Mouse (Mus musculus) kidney, adult 2 months (tissue): Measurements from ENCODE around the gene Oas1d. TPM values are rescaled to one million over a fixed set of nuclear protein-coding genes. Genes with fewer than 3 reads are reported as not detected.
"Not testable (repeated sequence)": the region's sequence is repeated elsewhere in the genome, so short reads cannot be mapped to it uniquely, and the experiment has no call there.

Source experiments
- DNase-seq: peaks from one replicate; pipeline ENCODE4 v3.0.0; 2021
- H3K27ac ChIP-seq: fragments of 200-500 bp; 2 replicates; pipeline ENCODE4 v1.5.1; 2012; ENCODE audit warnings: low read depth, low read length, control low read depth, inconsistent platforms; ENCODE audit not compliant: insufficient read depth
- H3K27me3 ChIP-seq: fragments of 200-500 bp; replicated peaks from 2 replicates; pipeline ENCODE4 v1.6.1; 2012; ENCODE audit warnings: mild to moderate bottlenecking, moderate library complexity, low read length, inconsistent platforms; ENCODE audit not compliant: control insufficient read depth, insufficient read depth
- H3K36me3 ChIP-seq: fragments of 200-500 bp; 2 replicates; pipeline ENCODE4 v1.6.1; 2012; ENCODE audit warnings: mild to moderate bottlenecking, moderate library complexity, low read length, inconsistent platforms; ENCODE audit not compliant: control insufficient read depth, insufficient read depth
- H3K4me1 ChIP-seq: fragments of 200-500 bp; 2 replicates; pipeline ENCODE4 v1.6.1; 2011; ENCODE audit warnings: low read length; ENCODE audit not compliant: control insufficient read depth, insufficient read depth
- H3K4me3 ChIP-seq: fragments of 200-500 bp; 2 replicates; pipeline ENCODE4 v1.5.1; 2011; ENCODE audit warnings: mild to moderate bottlenecking, low read depth, low read length, control low read depth; ENCODE audit not compliant: insufficient read depth
- CTCF ChIP-seq: fragments of 200-500 bp; conservative IDR thresholded peaks from 2 replicates; pipeline ENCODE4 v1.5.1; 2011; ENCODE audit warnings: low read depth, mild to moderate bottlenecking, control low read depth, low read length, moderate library complexity, mixed read lengths; ENCODE audit not compliant: insufficient read depth, insufficient read length
- POLR2A ChIP-seq: fragments of 200-500 bp; IDR thresholded peaks from one replicate; pipeline ENCODE4 v1.6.1; 2011; ENCODE audit warnings: low read depth, low read length, control low read depth
- WGBS: fragments of 180-500 bp; shearing (Covaris S2); methylation state at CpG from one replicate; pipeline ENCODE4 v1.1.7; 2018; 5-methylcytosine and 5-hydroxymethylcytosine counted together
- polyA plus RNA-seq: library from polyadenylated mRNA; depleted of rRNA; stranded (reverse); fragments of >200 nt; gene quantifications from 2 replicates; pipeline ENCODE4 v1.2.3, GENCODE M21; 2012

Gene Oas1d
- polyA plus RNA-seq, 1 experiment = not detected

- H3K4me3 ChIP-seq = no peak overlapping the region
- TF ChIP-seq CTCF (no peak), POLR2A (no peak)
- no peaks in the 10 kb centered on the region for H3K27me3 ChIP-seq
- no peak overlapping the region for H3K27ac ChIP-seq
- no peaks in the 10 kb centered on the region for H3K4me1 ChIP-seq
- WGBS = 75% methylated on average over 3 of the region's 3 CpGs
- no peak for DNase-seq
- H3K36me3 ChIP-seq = no peaks in the 10 kb centered on the region
These were observed 6.0 kb downstream of the Oas1d start for GRCm38 (mm10) chr5:120920296-120920695.

DNA sequence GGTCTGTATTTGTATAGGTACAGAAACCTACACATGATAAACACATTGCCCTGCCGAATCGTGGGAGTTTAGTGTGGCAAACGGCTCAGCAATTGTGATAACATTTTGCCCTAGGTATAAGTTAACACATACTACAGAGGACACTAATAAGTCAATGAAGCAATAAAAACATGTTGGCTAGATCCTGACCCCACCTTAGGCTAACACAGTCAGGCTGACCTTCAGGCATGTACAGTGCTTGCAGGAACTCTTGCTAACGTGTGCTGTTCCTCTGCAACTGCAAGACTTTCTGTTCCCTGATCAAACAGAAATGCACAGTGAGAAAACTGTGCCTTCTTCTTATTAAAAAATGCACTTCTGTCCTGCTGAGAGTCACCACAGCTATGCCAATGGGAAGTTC, 9.6 kb downstream of the Oas1d start:
- no peak for DNase-seq
- no peaks in the 10 kb centered on the region for H3K27me3 ChIP-seq
- H3K36me3 ChIP-seq = no peaks in the 10 kb centered on the region
- TF ChIP-seq POLR2A = no peak
- no peak for TF ChIP-seq CTCF
- no peak overlapping the region for H3K4me3 ChIP-seq
- 55% methylated on average over 4 of the region's 4 CpGs for WGBS
- H3K27ac ChIP-seq = no peak overlapping the region
- H3K4me1 ChIP-seq = no peaks in the 10 kb centered on the region

DNA sequence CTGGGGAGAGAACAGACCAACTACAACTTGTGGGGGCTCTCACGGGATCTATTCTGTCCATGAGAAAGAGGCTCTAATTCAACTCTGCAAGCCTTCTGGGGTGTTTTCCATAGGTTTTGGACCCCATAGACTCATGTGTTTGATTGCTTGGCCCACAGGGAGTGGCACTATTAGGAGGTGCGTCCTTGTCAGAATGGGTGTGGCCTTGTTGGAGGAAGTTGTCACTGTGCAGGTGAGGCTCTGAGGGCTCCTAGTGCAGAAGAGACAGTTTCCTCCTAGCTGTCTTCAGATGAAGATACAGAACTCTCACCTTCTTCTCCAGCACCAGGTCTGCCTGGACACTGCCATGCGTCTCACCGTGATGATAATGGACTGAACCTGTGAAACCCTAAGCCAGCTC, 10.2 kb downstream of the Oas1d start:
- 82% methylated on average over 4 of the region's 4 CpGs for WGBS
- not testable (repeated sequence) for DNase-seq, H3K27me3 ChIP-seq, H3K4me3 ChIP-seq, H3K4me1 ChIP-seq, H3K36me3 ChIP-seq, H3K27ac ChIP-seq

DNA sequence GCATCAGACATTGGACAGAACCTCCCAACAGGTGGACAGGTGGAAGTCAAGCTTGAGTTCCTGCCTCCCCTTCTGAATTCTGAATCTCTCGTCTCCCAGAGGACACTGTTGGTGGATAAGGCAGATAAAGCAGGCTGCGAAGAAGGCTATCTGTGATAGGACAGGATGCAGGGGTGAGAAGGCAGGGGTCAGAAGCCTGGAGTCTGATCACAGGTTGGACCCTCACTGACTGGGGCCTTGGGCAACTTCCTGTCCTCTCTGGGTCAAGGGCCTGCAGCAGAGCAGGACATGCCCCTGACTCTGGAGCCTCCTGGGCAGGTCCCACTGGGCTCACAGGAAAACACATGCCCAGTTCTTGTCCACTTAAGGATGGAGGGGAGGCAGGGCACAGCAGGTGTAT, 12.0 kb downstream of the Oas1d start:
- not testable (repeated sequence) for H3K4me3 ChIP-seq, H3K4me1 ChIP-seq, DNase-seq, H3K36me3 ChIP-seq, H3K27me3 ChIP-seq, H3K27ac ChIP-seq
- 44% methylated on average over 2 of the region's 2 CpGs for WGBS

DNA sequence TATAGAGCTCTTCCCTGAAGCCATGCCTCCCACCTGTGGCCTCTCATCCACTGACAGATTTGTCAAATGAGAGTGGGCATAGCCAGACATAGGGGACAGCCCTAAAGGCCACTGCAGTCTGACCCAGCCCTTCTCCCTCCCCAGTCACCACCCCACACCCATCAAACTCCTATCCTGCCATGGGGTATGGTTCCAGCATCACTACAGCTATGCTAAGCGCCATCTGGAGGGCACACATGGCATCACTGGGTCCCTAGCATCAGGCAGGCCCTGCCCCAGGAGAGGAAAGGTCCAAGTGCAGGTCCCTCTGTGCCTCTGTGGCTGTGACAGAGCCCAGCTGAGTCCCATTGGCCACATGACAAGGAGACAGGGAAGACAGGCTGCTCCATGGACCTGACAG, 12.7 kb downstream of the Oas1d start:
- 15% methylated on average over 1 of the region's 1 CpGs for WGBS
- Histone ChIP-seq H3K4me3 (no peak overlapping the region), H3K27ac (no peak overlapping the region), H3K27me3 (no peaks in the 10 kb centered on the region), H3K36me3 (no peaks in the 10 kb centered on the region), H3K4me1 (no peaks in the 10 kb centered on the region)
- TF ChIP-seq POLR2A (no peak), CTCF (peak; percentile 41; the same call in 1 of the 2 replicates)
- peak; percentile 6 for DNase-seq

DNA sequence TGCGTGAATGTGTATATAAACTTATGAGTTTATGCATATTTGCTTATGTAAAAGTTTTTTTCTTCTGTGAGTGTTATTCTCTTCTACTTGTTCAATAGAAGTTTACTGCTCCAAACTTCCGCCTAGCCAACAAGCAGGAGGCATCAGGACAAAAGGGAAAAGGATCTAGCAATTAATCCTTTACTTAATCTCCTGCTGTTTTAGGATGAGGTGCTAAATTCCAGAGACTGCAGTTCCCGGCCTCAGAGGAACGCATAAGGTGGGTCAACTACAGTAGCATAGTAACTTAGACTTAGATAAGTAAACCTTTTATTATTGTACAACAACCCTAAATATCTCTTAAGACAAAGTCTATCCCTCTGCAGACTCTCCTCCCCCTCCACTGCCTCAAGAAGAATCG, 19.6 kb downstream of the Oas1d start:
- no peak overlapping the region for H3K27ac ChIP-seq
- H3K27me3 ChIP-seq = no peaks in the 10 kb centered on the region
- DNase-seq = no peak
- no peaks in the 10 kb centered on the region for H3K36me3 ChIP-seq
- TF ChIP-seq POLR2A (no peak), CTCF (no peak)
- H3K4me3 ChIP-seq = no peak overlapping the region
- WGBS = 27% methylated on average over 5 of the region's 5 CpGs
- no peaks in the 10 kb centered on the region for H3K4me1 ChIP-seq

DNA sequence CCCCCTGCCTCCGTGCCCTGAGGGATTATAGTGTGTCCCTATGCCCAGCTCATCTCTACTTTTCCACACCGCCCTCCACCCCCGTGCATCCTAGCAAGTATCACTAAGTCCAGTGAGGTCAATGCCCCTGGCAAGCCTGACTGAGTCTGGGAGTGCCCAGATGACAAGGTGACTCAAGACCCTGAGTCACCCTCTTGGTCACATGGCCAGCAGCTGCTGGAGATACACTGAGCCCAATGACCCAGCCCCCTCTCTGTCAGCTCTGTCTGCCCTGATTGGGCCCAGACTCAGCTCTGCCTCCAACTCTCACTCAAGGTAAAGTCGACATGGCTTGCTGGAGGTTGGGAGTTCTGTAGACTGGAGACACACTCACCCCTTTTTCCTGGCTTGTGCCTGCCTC, 23.5 kb downstream of the Oas1d start:
- no peak overlapping the region for H3K27ac ChIP-seq
- WGBS = 64% methylated on average over 4 of the region's 4 CpGs
- DNase-seq = no peak
- TF ChIP-seq POLR2A = no peak
- no peak for TF ChIP-seq CTCF
- no peaks in the 10 kb centered on the region for H3K36me3 ChIP-seq
- H3K4me3 ChIP-seq = no peak overlapping the region
- H3K4me1 ChIP-seq = no peaks in the 10 kb centered on the region
- H3K27me3 ChIP-seq = no peaks in the 10 kb centered on the region

DNA sequence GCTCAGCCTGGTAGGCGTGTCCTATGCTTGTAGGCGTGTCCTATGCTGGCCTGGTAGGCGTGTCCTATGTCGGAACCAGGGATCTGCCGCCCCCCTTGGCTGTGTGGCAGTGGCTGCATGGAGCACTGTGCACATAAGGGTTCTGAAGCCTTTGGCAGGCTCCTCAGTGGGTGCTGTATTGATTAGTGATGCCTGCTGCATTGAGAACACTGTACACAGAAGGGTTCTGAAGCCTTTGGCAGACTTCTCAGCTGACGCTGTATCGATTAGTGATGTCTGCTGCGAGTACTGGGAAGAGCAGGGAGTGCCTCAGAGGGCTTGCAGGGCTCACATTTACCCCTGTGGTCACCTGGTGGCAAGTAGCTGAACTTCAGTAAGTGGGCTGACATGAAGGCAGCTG, 24.2 kb downstream of the Oas1d start:
- TF ChIP-seq CTCF (no peak), POLR2A (no peak)
- H3K4me1 ChIP-seq = no peaks in the 10 kb centered on the region
- no peak for DNase-seq
- no peaks in the 10 kb centered on the region for H3K36me3 ChIP-seq
- no peaks in the 10 kb centered on the region for H3K27me3 ChIP-seq
- 53% methylated on average over 8 of the region's 8 CpGs for WGBS
- no peak overlapping the region for H3K27ac ChIP-seq
- H3K4me3 ChIP-seq = no peak overlapping the region
